Mouse (Mus musculus): Measurements from ENCODE around the gene Fez2.

The Fez2 gene

DNA sequence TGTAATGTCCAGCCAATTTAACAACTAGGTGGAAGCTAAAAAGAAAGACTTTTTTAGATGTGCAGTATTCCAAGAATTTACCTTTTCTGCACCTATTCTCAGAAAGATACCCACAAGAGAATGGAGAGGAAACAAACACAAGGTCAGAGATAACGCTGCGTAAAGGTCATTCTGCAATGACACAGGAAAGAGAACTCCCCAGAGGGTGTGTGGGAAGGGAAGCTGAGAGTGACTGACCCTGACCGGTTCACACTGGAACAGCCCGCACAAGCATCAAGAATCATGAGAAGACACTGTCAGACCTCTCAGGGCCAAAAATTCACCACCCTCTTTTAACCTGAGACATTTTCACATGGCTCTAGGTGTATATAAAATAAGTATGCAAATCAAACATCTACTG, 10.4 kb downstream of the Fez2 start:
- DNase-seq (ENCODE audit: low spot score) = no peak

- no peak for DNase-seq (ENCODE audit: low spot score)
Observed at GRCm38 (mm10) chr17:78406854-78407253, 11.1 kb downstream of the Fez2 start.

DNA sequence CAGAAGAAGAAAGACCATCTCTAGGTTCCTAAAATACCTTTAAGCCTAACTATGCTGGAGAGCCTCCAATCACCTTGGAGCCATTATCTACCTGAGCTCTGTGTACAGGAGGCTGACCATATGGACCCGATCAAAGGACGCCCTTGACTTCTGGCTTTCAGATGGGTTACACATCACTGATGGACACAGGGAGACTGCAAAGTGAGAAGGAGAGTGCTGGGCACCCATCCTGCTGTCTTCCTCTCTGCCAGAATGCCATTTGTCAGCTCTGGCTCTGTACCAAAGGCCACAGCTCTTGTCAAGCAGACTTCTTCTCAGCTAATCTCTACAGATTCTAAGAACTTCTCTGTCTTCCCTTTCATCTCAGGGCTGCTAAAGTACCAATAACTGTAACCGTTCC, 12.6 kb downstream of the Fez2 start:
- DNase-seq (ENCODE audit: low spot score) = no peak

GRCm38 (mm10) chr17:78403804-78404203, 14.1 kb downstream of the Fez2 start:
- no peak for DNase-seq (ENCODE audit: low spot score)

GRCm38 (mm10) chr17:78403229-78403628, 14.7 kb downstream of the Fez2 start:
- DNase-seq (ENCODE audit: low spot score) = no peak

DNA sequence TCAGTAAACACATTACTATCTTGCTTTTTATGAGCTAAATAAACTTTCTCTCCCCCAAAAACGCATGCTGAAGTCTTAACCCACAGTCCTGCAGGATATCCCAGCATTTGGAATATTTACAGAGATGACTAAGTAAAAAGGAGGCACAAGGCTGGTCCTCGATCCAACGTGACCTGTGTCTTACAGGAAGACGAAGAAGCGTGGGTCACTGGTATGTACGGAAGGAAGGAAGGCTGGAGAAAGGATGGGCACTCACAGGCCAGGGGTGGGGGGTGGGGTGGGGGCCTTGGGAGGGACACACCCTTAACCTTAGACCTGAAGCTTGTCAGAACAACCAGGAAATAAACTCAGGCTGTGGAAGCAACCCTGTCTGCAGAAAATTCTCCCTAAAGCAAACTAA, 15.8 kb downstream of the Fez2 start:
- no peak for DNase-seq (ENCODE audit: low spot score)

- DNase-seq (ENCODE audit: low spot score) = no peak
Observed at GRCm38 (mm10) chr17:78401713-78402112, 16.2 kb downstream of the Fez2 start.

GRCm38 (mm10) chr17:78401311-78401710, 16.6 kb downstream of the Fez2 start:
- DNase-seq (ENCODE audit: low spot score) = no peak

DNA sequence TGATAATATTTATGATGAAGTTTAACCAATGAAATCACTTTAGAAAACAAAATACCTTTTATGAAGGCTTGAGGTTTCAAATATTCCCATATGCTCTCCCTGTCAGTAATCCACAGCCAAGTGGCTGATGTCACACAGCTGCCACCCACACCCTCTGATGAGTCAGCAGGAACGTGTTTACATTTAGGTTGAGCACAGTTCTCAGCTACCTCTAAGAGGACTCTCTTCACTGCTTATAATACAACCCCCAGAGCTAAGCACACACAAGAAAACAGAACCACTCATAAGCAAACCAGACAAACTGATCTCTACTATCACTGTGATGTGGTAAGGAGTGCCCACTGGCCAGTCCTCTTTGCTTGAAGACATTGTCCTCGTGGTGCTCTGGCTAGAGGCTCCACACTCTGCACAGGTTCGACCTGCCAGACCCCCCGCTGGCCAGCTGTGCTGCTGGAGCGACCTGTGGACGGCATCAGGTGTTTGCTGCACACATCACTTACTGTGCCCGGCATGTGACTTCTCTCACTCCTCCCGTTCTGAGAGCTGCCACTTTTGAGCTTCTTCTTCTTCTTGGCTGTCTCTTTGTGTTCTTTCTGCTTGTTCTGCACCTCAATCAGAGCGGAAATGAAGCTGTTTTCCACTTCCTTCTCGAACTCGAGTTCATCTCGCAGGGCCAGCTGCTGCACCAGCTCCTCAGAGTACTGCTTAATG, 17.7 kb downstream of the Fez2 start:
- DNase-seq (ENCODE audit: low spot score) = no peak

DNA sequence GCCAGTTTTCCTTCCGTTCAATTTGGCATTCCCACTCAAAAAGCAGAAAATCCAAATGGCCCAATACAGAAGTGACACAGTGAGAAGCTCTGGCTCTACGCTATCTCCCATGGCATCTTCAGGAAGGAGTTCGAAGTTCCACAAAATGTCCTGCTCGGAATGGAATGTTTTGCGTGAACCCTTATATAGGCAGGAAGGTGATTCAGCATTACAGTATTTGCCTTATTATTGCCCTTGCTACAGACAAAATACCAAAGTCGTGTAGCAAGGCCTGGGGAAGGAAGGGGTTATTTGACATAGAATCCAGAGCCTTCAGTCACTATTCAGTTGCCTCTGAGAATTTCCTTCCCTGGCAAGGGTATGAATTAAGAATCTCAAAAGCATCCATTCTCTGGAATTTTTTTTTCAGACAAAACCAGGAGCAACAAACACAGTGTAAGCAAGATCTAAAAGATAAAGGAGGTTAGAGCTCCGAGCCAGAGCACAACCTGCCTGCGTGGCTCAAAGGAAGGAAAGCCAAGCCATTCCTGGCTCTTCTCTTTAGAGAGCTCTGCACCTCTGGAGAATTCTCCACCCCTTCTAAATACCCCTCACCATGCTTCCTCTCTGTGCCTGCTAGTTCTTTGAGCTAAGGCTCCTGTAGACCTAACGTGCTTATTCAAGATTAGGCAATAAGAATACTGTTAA, 25.4 kb downstream of the Fez2 start:
- no peak for DNase-seq (ENCODE audit: low spot score)

- no peak for DNase-seq (ENCODE audit: low spot score)
Observed at GRCm38 (mm10) chr17:78389573-78389972, 28.4 kb downstream of the Fez2 start.

DNA sequence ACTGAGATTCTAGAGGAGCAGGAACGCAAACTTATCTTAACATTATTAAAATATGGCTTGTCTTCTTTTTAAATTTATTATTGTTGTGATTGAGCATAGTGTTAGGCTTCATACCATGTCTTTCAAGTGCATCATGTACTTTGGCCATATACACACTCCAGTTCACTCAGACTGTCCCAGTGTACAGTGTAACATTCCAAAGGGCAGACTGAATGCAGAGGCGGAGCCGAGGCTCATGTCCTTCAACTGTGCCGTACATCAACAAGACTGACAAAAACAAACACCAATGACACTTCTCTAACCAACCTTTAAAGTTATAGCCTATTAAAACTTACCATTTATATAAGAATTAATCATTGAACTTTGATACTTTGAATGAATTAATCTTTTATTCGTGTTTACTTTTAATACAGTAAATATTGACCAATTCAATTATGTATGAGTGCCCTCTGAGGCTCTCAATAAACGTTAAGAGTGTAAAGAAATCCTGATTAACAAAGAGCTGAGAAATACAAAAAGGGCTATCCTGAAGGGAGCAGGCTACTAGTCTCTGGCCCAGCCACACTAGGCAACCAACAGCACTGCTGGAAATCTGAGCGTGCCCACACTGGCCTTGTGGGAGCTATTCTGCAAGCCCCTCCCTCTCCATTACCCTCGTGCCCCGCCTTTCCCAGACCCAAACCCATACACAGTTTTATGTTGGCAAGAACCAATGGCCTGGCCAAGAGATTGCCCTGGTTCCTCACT, 29.7 kb downstream of the Fez2 start:
- DNase-seq (ENCODE audit: low spot score) = no peak

GRCm38 (mm10) chr17:78387665-78388064, 30.3 kb downstream of the Fez2 start:
- no peak for DNase-seq (ENCODE audit: low spot score)

DNA sequence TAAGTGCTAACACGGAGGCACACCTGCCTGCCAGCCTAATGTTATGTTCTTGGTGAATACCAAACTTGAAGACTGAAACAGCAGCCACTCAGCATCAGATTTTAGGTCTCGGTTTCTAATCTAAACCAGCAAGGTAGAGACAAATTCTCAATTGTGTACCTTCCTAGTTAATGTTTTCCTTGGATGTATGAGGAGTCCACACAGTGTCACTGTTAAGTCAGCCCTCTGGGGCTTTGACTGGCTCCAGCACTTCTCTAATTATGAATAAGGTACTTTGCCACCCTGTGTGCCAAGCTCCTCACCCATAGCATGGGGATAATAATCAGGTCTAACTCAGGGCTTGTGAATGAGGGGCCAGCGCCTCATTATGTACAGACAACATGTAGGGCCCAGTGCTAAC, 35.6 kb downstream of the Fez2 start:
- DNase-seq (ENCODE audit: low spot score) = no peak

- no peak for DNase-seq (ENCODE audit: low spot score)
Observed at GRCm38 (mm10) chr17:78379730-78380245, 38.2 kb downstream of the Fez2 start.

GRCm38 (mm10) chr17:78379079-78379729, 38.7 kb downstream of the Fez2 start:
- DNase-seq (ENCODE audit: low spot score) = no peak

DNA sequence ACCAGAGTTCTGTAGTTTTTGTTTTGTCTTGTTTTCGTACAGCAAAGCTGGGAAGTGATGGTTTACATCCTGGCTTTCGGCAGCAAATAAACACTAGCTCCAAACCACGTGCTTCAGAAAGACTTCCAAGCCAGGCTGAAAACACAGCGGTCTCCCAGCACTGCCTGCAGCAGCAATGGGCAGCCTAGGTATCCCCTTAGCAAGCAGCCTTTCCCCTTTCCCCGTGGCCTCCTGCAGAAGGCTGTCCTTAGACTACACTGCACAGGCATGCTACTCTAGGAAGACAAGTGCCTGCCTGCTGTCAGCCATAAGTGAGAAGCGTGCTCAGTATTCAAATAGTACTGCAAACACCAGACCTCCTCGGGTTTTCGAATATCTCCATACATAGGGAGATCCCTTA, 41.4 kb downstream of the Fez2 start:
- no peak for DNase-seq (ENCODE audit: low spot score)

DNA sequence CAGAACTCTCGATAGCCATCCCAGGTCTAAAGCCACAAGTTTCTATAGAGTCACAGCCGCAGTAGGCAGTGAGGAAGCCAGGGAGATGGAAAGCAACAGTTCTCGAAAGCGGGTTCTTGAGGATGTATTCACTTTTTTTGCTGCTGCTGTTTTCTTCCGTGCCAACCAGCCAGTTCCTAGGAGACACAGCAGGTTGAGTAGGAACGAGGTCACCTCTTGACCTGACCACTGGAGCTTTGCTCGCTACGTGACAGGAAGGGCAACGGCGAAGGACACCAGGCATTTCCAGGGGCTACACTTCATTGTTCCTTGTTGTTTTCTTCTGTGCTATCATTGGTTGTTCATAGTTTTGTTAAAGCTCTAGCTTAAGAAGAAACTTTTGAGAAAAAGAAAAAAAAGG, 43.2 kb downstream of the Fez2 start:
- no peak for DNase-seq (ENCODE audit: low spot score)

GRCm38 (mm10) chr17:78373849-78374248, 44.1 kb downstream of the Fez2 start:
- DNase-seq (ENCODE audit: low spot score) = no peak

GRCm38 (mm10) chr17:78373174-78373573, 44.8 kb downstream of the Fez2 start:
- DNase-seq (ENCODE audit: low spot score) = no peak

- no peak for DNase-seq (ENCODE audit: low spot score)
Observed at GRCm38 (mm10) chr17:78370445-78370844, 47.5 kb downstream of the Fez2 start.

DNA sequence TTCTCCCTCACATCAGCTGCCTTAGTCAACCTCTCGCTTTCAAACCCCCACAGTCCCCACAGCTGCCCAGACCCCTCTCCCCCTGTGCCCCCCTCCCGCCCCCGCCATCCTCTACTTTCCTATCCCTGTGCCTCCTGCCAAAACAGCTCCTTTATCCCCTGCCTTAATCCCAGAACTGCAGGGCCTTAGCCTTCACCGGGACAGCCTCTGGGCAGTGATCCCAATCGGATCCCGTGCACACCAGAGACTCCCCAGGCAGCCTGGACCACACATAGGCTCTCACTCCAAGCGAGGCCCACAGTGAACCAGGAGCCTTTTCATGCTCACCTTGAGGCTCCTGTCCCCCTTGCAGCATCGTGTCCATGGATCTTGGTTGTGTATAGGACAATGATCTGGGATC, 49.5 kb downstream of the Fez2 start:
- no peak for DNase-seq (ENCODE audit: low spot score)

All from urinary bladder, postnatal 14 days (tissue).